Mouse (Mus musculus) heart, embryonic 11.5 days (tissue): ENCODE measurements around the gene Gstk1. TPM values are rescaled to one million over a fixed set of nuclear protein-coding genes. Genes with fewer than 3 reads are reported as not detected.

Experiments used
- ATAC-seq: fragments of 200-750 bp; cut with Nextera tagmentation; replicated peaks from 2 replicates; pipeline ENCODE4 v1.8.0; 2017; ENCODE audit warnings: moderate library complexity; ENCODE audit not compliant: insufficient number of reproducible peaks, low FRiP score, low TSS enrichment
- H3K27ac ChIP-seq: fragments of 300-500 bp; sonication (generic); 2 replicates; pipeline ENCODE4 v1.5.1; 2014; ENCODE audit warnings: mild to moderate bottlenecking, low read depth, low read length
- H3K27me3 ChIP-seq: fragments of 300-500 bp; sonication (generic); 2 replicates; pipeline ENCODE4 v1.6.1; 2014; ENCODE audit warnings: mild to moderate bottlenecking, low read length, mixed read lengths; ENCODE audit not compliant: control insufficient read depth, insufficient read depth
- H3K36me3 ChIP-seq: fragments of 300-500 bp; sonication (generic); 2 replicates; pipeline ENCODE4 v1.6.1; 2014; ENCODE audit warnings: mild to moderate bottlenecking, low read length, moderate library complexity, mixed read lengths; ENCODE audit not compliant: control insufficient read depth, insufficient read depth
- H3K4me1 ChIP-seq: fragments of 300-500 bp; sonication (generic); 2 replicates; pipeline ENCODE4 v1.6.1; 2014; ENCODE audit warnings: low read length; ENCODE audit not compliant: control insufficient read depth, insufficient read depth
- H3K4me2 ChIP-seq: fragments of 300-500 bp; sonication (generic); 2 replicates; pipeline ENCODE4 v1.6.1; 2014; ENCODE audit warnings: mild to moderate bottlenecking, moderate library complexity
- H3K4me3 ChIP-seq: fragments of 300-500 bp; sonication (generic); 2 replicates; pipeline ENCODE4 v1.5.1; 2014; ENCODE audit warnings: low read depth, low read length
- H3K9ac ChIP-seq: fragments of 300-500 bp; sonication (generic); 2 replicates; pipeline ENCODE4 v1.6.1; 2014; ENCODE audit warnings: mild to moderate bottlenecking, low read depth, low read length, moderate library complexity
- H3K9me3 ChIP-seq: fragments of 300-500 bp; sonication (generic); replicated peaks from 2 replicates; pipeline ENCODE4 v1.6.1; 2016; ENCODE audit warnings: low read length; ENCODE audit not compliant: control insufficient read depth
- WGBS: fragments of 180-500 bp; shearing (Covaris S2); extraction: QIAGEN DNeasy Blood & Tissue Kit; methylation state at CpG from one replicate; pipeline ENCODE4 v1.1.7; 2014; ENCODE audit not compliant: insufficient replicate concordance; 5-methylcytosine and 5-hydroxymethylcytosine counted together
- polyA plus RNA-seq: library from polyadenylated mRNA; unstranded; fragments of >200 nt; fragmentation: Nextera tagmentation; extraction: Ambion mirVana; gene quantifications from 2 replicates; pipeline ENCODE4 v1.2.1, GENCODE M21; 2014

Gene Gstk1
- polyA plus RNA-seq, 1 experiment from 2014 or later = 14.7 TPM

- Histone ChIP-seq H3K4me1 (peaks cover 15% of the 10 kb centered on the region), H3K27me3 (no peaks in the 10 kb centered on the region), H3K36me3 (peaks cover 14% of the 10 kb centered on the region), H3K4me2 (no peak within 1 kb of the TSS), H3K9me3 (no peaks in the 10 kb centered on the region), H3K9ac (no peak within 1 kb of the TSS), H3K27ac (no peak within 1 kb of the TSS), H3K4me3 (no peak within 1 kb of the TSS)
- WGBS = 58% methylated on average over 4 of the region's 5 CpGs
- ATAC-seq = no peak; the same call in 1 of the 2 replicates
These were observed 40.7 kb downstream of the Gstk1 start, which contains the start of gene Clcn1 for GRCm38 (mm10) chr6:42286448-42286847. TSS of gene Clcn1 (plus strand) at chr6:42286685.

- no peak overlapping the region for H3K9ac ChIP-seq
- H3K27ac ChIP-seq = no peak overlapping the region
- H3K4me3 ChIP-seq = no peak overlapping the region
- H3K27me3 ChIP-seq = no peaks in the 10 kb centered on the region
- peaks cover 13% of the 10 kb centered on the region for H3K4me1 ChIP-seq
- no peak for ATAC-seq
- H3K4me2 ChIP-seq = no peak overlapping the region
- no peaks in the 10 kb centered on the region for H3K9me3 ChIP-seq
- peaks cover 5% of the 10 kb centered on the region for H3K36me3 ChIP-seq
These were observed 41.8 kb downstream of the Gstk1 start for GRCm38 (mm10) chr6:42287562-42287961.

- Histone ChIP-seq H3K27me3 (no peaks in the 10 kb centered on the region), H3K4me3 (no peak overlapping the region), H3K9ac (no peak overlapping the region), H3K27ac (no peak overlapping the region), H3K4me1 (no peaks in the 10 kb centered on the region), H3K9me3 (no peaks in the 10 kb centered on the region), H3K36me3 (no peaks in the 10 kb centered on the region), H3K4me2 (no peak overlapping the region)
- WGBS = 80% methylated on average over 6 of the region's 6 CpGs
- no peak for ATAC-seq
These were observed 47.6 kb downstream of the Gstk1 start for GRCm38 (mm10) chr6:42293327-42293726.

- Histone ChIP-seq H3K27ac (no peak overlapping the region), H3K4me2 (no peak overlapping the region), H3K9me3 (no peaks in the 10 kb centered on the region), H3K4me1 (no peaks in the 10 kb centered on the region), H3K9ac (no peak overlapping the region), H3K4me3 (no peak overlapping the region), H3K27me3 (no peaks in the 10 kb centered on the region), H3K36me3 (no peaks in the 10 kb centered on the region; the same call in 1 of the 2 replicates)
- WGBS = 67% methylated on average over 3 of the region's 3 CpGs
- no peak for ATAC-seq
These were observed 49.9 kb downstream of the Gstk1 start for GRCm38 (mm10) chr6:42295549-42296094.

GRCm38 (mm10) chr6:42299362-42299761, 53.6 kb downstream of the Gstk1 start:
- no peaks in the 10 kb centered on the region; the same call in 1 of the 2 replicates for H3K36me3 ChIP-seq
- no peak overlapping the region for H3K4me3 ChIP-seq
- no peak overlapping the region for H3K27ac ChIP-seq
- H3K4me1 ChIP-seq = no peaks in the 10 kb centered on the region
- 85% methylated on average over 5 of the region's 5 CpGs for WGBS
- H3K27me3 ChIP-seq = no peaks in the 10 kb centered on the region
- no peaks in the 10 kb centered on the region for H3K9me3 ChIP-seq
- ATAC-seq = no peak
- no peak overlapping the region for H3K4me2 ChIP-seq
- H3K9ac ChIP-seq = no peak overlapping the region

Other genes starting within 250 kb of the Gstk1 start
- gene Sva, start 207.5 kb upstream of the Gstk1 start, polyA plus RNA-seq = not detected in 2 replicates
- not detected in 2 replicates for gene Tas2r139, start 105.0 kb upstream of the Gstk1 start, polyA plus RNA-seq
- gene Tas2r144, start 30.6 kb upstream of the Gstk1 start, polyA plus RNA-seq = not detected in 2 replicates
- 0.51 TPM in 1 of 2 replicates, not detected in the other for gene Tmem139, start 16.0 kb downstream of the Gstk1 start, polyA plus RNA-seq
- gene Casp2, start 19.1 kb downstream of the Gstk1 start, polyA plus RNA-seq = 34.4 and 34.7 TPM in 2 replicates
- 0.55 and 0.82 TPM in 2 replicates for gene Clcn1, start 40.8 kb downstream of the Gstk1 start, polyA plus RNA-seq
- gene Fam131b, start 78.7 kb downstream of the Gstk1 start, polyA plus RNA-seq = 0.23 and 0.25 TPM in 2 replicates
- gene Zyx, start 103.7 kb downstream of the Gstk1 start, polyA plus RNA-seq = 159 and 177 TPM in 2 replicates
- 1.7 and 2.3 TPM in 2 replicates for gene Epha1, start 127.3 kb downstream of the Gstk1 start, polyA plus RNA-seq
- gene Tas2r143, start 154.3 kb downstream of the Gstk1 start, polyA plus RNA-seq = not detected in 2 replicates
- gene Tas2r135, start 159.5 kb downstream of the Gstk1 start, polyA plus RNA-seq = not detected in 2 replicates
- gene Tas2r126, start 188.6 kb downstream of the Gstk1 start, polyA plus RNA-seq = not detected in 2 replicates
- gene Olfr458, start 219.3 kb downstream of the Gstk1 start, polyA plus RNA-seq = not detected in 2 replicates
- not detected in 2 replicates for gene Olfr457, start 230.4 kb downstream of the Gstk1 start, polyA plus RNA-seq
- gene Olfr456, start 241.3 kb downstream of the Gstk1 start, polyA plus RNA-seq = not detected in 2 replicates